Mouse (Mus musculus) limb, embryonic 10.5 days (tissue): ENCODE data around the gene AC124108.1. TPM values are rescaled to one million over a fixed set of nuclear protein-coding genes. Genes with fewer than 3 reads are reported as not detected.

Experiments
- DNase-seq: peaks from one replicate; pipeline ENCODE4 v3.0.0-alpha.2; 2017; ENCODE audit warnings: low spot score
- H3K27ac ChIP-seq: fragments of 300-500 bp; sonication (generic); 2 replicates; pipeline ENCODE4 v1.5.1; 2016; ENCODE audit warnings: mild to moderate bottlenecking
- H3K27me3 ChIP-seq: fragments of 300-500 bp; sonication (generic); 2 replicates; pipeline ENCODE4 v1.6.1; 2016; ENCODE audit warnings: low read depth, mild to moderate bottlenecking; ENCODE audit not compliant: poor library complexity, severe bottlenecking
- H3K36me3 ChIP-seq: fragments of 300-500 bp; sonication (generic); 2 replicates; pipeline ENCODE4 v1.6.1; 2016; ENCODE audit warnings: mild to moderate bottlenecking, moderate library complexity
- H3K4me1 ChIP-seq: fragments of 300-500 bp; sonication (generic); 2 replicates; pipeline ENCODE4 v1.6.1; 2016
- H3K4me3 ChIP-seq: fragments of 300-500 bp; sonication (generic); 2 replicates; pipeline ENCODE4 v1.5.1; 2016; ENCODE audit warnings: mild to moderate bottlenecking, moderate library complexity
- H3K9me3 ChIP-seq: fragments of 300-500 bp; sonication (generic); replicated peaks from 2 replicates; pipeline ENCODE4 v1.6.1; 2016; ENCODE audit warnings: mild to moderate bottlenecking
- WGBS: fragments of 180-500 bp; shearing (Covaris S2); methylation state at CpG from one replicate; pipeline ENCODE4 v1.1.7; 2016; 5-methylcytosine and 5-hydroxymethylcytosine counted together
- polyA plus RNA-seq: library from polyadenylated mRNA; unstranded; fragments of >200 nt; fragmentation: Nextera tagmentation; extraction: Ambion mirVana; gene quantifications from 2 replicates; pipeline ENCODE4 v1.2.1, GENCODE M21; 2016

The AC124108.1 gene
- polyA plus RNA-seq, 1 experiment from 2014 or later = 0.64 TPM

DNA sequence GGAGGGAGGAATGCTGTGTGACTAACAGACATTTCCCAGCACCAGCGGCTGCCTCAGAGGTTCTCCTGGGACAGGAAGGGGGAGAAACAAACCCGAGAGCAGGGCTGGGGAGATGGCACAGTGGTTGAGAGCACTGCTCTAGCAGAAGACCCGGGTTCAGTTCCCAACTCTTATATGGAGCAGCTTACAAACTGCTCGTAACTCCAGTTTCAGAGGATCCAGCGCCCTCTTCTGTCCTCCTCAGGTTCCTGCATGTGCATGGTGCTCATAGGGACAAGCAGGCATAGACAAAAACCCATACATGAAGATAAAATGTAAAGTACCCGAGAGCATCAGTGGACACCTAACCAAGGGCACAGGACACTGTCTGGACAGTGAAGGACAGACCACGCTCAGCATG, 19.7 kb downstream of the AC124108.1 start:
- Histone ChIP-seq H3K27me3 (peaks cover 51% of the 10 kb centered on the region), H3K36me3 (no peaks in the 10 kb centered on the region), H3K9me3 (no peaks in the 10 kb centered on the region), H3K4me1 (peaks cover 53% of the 10 kb centered on the region), H3K4me3 (no peak overlapping the region; the same call in 1 of the 2 replicates), H3K27ac (no peak overlapping the region)
- WGBS = 21% methylated on average over 7 of the region's 7 CpGs
- no peak for DNase-seq

DNA sequence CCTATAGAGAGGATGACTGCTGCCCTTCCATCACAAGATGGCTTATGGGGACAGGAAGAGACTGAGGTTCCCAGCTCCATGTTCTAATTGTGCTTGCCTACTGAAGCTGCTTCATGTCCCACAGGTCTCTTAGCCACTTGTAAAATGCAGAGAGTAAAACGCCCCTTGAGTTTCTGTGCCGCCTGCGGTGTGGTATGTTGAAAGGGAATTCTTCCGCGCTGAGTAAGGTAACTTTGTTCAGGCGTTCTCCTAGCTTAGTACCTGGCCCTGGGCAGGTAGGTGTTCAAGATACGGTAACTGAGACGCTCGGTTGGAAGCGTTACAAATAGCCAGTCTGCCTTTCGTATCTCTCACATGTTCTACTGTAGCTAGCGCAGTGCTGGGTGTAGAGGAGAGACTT, 20.4 kb downstream of the AC124108.1 start:
- peaks cover 52% of the 10 kb centered on the region for H3K4me1 ChIP-seq
- peaks cover 59% of the 10 kb centered on the region for H3K27me3 ChIP-seq
- DNase-seq = no peak
- H3K27ac ChIP-seq = no peak overlapping the region
- H3K36me3 ChIP-seq = no peaks in the 10 kb centered on the region
- H3K9me3 ChIP-seq = no peaks in the 10 kb centered on the region
- peak overlapping the region; percentile 51; the same call in 1 of the 2 replicates for H3K4me3 ChIP-seq
- 41% methylated on average over 12 of the region's 12 CpGs for WGBS

DNA sequence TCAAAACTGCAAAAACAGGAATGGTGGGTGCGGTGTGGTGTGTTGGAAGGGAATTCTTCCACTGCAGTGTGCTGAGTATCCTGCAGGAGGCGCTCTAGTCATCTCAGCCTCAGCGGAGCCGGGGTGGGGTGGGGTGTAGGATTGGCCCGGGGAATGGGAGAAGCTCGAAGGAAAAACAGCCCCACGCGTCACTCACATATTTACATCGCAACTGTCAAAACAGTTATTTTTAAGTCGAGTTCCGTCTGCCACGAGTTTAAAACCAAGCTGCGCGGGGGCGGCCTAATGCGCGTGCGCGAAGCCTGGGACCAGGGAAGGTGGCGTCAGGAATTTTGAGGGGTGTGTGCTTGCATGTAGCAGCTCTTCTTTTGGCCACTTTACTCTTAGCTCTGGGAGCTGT, 21.0 kb downstream of the AC124108.1 start:
- Histone ChIP-seq H3K36me3 (no peaks in the 10 kb centered on the region), H3K4me3 (peak overlapping the region; percentile 51), H3K27ac (0 out of 2 replicates have a peak overlapping the region, but pooled peaks have one; percentile 30), H3K4me1 (peaks cover 52% of the 10 kb centered on the region), H3K9me3 (no peaks in the 10 kb centered on the region), H3K27me3 (peaks cover 59% of the 10 kb centered on the region)
- DNase-seq = peak; percentile 71
- 7% methylated on average over 20 of the region's 20 CpGs for WGBS

DNA sequence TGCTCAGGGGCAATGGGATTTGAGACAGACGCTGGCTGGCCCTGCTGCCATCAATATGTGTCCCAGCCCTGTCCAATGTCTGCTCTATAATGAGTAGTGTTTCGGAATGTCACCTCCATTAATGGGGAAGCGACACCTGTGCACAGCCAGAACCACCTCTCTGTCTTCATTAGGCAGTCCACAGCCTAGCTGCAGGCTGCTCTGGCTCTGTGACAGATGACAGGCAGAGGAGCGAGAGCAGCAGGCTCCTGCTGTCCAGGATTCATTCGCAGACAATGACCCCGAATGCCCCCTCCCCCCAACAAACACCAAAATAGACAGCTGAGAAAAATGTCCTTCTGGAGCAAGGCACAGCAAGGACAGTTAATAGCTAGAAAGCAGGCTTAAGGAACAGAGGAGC, 21.8 kb downstream of the AC124108.1 start:
- peaks cover 51% of the 10 kb centered on the region for H3K27me3 ChIP-seq
- no peak overlapping the region for H3K27ac ChIP-seq
- peaks cover 47% of the 10 kb centered on the region for H3K4me1 ChIP-seq
- H3K36me3 ChIP-seq = no peaks in the 10 kb centered on the region
- no peak for DNase-seq
- H3K9me3 ChIP-seq = no peaks in the 10 kb centered on the region
- 34% methylated on average over 6 of the region's 6 CpGs for WGBS
- no peak overlapping the region for H3K4me3 ChIP-seq

DNA sequence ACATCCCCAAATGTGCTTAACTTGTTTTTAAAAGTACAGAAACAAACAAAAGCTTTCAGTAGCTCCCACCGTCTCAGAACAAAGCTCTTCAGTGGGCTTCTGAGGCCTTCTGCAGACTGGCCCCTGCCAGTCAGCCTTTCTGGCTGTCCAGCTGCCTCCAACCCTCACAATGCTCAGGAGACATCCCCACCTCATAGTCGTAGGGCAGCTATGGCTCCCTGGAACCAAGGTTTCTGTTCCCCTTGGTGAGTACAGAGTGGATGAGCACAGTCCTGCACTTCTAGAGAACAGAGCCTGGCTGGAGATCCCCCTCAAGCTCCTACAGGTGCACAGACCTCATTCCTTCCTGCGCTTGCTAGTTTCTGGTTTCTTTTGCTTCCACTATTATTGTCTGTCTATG, 25.0 kb downstream of the AC124108.1 start:
- Histone ChIP-seq H3K27me3 (peaks cover 50% of the 10 kb centered on the region), H3K9me3 (no peaks in the 10 kb centered on the region), H3K4me1 (peaks cover 17% of the 10 kb centered on the region), H3K4me3 (no peak overlapping the region), H3K27ac (no peak overlapping the region), H3K36me3 (no peaks in the 10 kb centered on the region)
- DNase-seq = no peak
- 60% methylated on average over 3 of the region's 3 CpGs for WGBS

DNA sequence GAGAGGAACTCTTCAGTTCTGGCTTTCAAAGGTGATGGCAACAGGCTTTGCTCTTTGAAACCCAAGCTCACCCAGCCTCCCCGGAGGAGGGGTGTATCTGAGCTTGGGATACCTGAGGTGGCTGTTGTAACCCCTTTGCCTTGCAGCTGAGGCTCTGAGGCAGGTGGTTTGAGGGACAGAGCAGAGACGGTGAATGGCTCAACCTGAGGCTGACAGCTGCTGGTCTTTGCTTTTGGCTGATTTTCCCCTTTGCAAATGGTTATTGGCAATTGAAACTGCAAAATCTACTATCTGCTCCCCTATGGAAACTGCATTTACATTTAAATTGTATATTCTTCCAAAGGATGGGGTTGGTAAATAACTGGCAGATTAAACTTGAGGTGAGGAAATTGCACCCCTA, 30.4 kb downstream of the AC124108.1 start:
- Histone ChIP-seq H3K9me3 (no peaks in the 10 kb centered on the region), H3K27me3 (peaks cover 25% of the 10 kb centered on the region), H3K4me3 (no peak overlapping the region), H3K4me1 (no peaks in the 10 kb centered on the region), H3K36me3 (no peaks in the 10 kb centered on the region), H3K27ac (no peak overlapping the region)
- 42% methylated on average over 2 of the region's 2 CpGs for WGBS
- DNase-seq = no peak

DNA sequence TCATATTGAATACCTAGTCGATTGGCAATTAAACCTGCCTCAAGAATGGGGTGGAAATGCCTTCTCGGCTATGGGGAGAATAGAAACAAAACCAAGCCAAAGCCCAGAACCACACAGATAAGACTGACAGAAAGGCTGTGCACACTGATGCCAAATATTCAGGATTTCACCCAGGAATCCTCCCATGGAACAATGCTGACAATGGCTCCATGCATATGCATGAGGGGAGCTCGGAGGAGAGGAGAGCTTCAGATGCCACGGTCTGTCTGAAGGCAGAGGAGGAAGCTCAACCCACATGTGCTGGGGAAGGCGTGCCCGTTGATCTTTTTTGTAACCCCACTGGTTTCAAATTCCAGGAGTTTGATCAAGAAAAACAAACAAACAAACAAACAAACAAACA, 30.9 kb downstream of the AC124108.1 start:
- Histone ChIP-seq H3K36me3 (no peaks in the 10 kb centered on the region), H3K4me3 (no peak overlapping the region), H3K27ac (no peak overlapping the region), H3K4me1 (no peaks in the 10 kb centered on the region), H3K9me3 (no peaks in the 10 kb centered on the region), H3K27me3 (peaks cover 24% of the 10 kb centered on the region)
- whole genome bisulfite sequencing = 51% methylated on average over 6 of the region's 6 CpGs
- no peak for DNase-seq

DNA sequence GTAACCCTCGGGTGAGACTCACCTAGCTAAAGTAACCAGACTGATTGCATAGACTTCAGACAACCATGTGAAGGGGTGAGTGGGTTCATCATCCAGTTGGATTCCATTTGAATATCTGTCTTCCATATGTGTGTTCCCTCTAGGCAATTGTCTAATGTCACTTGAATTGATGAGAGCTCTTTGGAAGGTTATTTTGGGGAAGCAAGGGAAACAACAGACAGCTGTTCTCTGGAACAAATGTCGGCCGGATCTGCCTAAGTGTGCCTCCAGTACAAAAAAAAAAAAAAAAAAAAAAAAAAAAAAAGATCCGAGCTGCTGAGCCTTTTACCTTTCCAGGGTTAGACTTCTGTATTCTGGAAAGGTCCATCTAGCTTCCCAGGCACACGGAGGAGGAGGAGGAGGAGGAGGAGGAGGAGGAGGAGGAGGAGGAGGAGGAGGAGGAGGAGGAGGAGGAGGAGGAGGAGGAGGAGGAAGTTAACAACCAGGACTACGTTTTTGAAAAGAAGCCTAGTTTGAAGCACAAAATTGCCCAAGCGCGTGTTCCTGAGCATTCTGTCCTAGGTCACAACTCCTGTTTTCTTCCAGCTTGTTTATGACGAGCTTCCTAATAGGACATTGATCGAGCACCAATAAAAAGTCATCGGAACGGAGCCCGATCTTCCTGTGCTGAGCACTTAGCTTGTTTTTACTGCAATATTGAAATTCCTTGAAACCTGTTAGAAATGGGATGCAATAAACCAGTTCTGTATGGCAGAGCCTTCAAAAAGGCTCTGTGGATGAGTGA, 35.2 kb downstream of the AC124108.1 start:
- Histone ChIP-seq H3K27ac (no peak overlapping the region), H3K27me3 (peaks cover 12% of the 10 kb centered on the region; the same call in 1 of the 2 replicates), H3K4me3 (no peak overlapping the region), H3K4me1 (0 out of 2 replicates have a peak, but pooled peaks cover under 1% of the 10 kb centered on the region), H3K9me3 (no peaks in the 10 kb centered on the region), H3K36me3 (no peaks in the 10 kb centered on the region)
- DNase-seq = no peak
- WGBS = 85% methylated on average over 12 of the region's 13 CpGs

DNA sequence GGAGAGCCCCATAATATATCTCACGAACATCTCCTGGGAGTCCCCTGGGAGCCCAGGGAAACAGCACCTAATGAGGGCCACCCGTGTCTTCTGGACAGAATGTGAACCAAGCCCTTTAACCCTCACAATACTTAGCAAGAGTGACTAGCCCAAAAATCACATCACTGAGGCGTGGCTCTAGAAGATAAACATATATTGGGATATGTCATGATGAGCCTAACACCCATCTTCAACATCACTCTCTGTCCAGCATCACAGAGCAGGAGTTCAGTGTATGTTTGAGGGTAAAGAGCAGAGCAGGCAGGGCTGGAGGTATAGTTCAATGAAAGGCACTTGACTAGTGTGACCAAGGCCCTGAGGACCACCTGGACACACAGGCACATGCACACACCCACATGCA, 38.4 kb downstream of the AC124108.1 start, which contains the start of gene Gm10188:
Gene Gm10188 (minus strand): TSS at position 101 of the 400 bp plus-strand sequence.
- Histone ChIP-seq H3K4me3 (no peak within 1 kb of the TSS), H3K36me3 (no peaks in the 10 kb centered on the region)
- 90% methylated on average over 3 of the region's 3 CpGs for WGBS

DNA sequence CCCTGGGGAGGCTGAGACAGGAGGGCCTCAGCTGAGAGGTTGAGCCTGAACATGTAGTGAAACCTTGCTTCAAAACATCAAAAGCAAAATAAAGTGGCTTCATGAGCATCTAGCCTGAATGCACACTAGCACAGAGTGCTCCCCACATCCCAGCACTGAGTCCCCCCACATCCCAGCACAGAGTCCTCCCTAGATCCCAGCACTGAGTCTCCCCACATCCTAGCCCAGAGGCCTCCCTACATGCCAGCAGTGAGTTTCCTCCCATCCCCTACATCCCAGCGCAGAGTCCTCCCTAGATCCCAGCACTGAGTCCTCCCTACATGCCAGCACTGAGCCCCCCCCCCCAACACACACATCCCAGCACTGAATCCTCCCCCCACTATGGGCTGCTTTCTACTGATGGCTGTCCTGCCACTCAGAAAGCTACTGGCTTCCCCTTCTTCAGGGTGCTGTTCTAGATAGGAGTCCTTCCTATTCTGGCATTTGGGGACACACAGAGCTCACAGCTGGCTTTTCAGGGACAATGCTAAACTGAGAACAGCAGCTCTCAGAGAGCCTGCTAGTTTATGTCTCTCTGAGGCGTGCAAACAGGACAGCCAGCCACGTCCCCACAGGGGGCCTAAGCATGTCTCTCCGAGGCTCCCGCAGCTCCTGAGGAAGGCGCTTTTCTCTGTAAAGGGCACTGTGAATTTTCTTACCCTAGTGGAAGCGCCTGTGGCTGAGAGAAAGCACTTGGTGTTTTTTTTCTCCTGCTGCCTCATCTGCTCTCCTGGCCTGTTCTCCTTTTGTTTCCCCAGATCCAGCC, 40.4 kb downstream of the AC124108.1 start:
- Histone ChIP-seq H3K4me1 (peaks cover 9% of the 10 kb centered on the region; the same call in 1 of the 2 replicates), H3K36me3 (no peaks in the 10 kb centered on the region), H3K27ac (0 out of 2 replicates have a peak overlapping the region, but pooled peaks have one; percentile 36), H3K4me3 (no peak overlapping the region), H3K27me3 (peaks cover 16% of the 10 kb centered on the region; the same call in 1 of the 2 replicates), H3K9me3 (no peaks in the 10 kb centered on the region)
- 37% methylated on average over 7 of the region's 7 CpGs for WGBS
- DNase-seq = no peak

More for the DNA sequence above, 38.4 kb downstream of the AC124108.1 start, which contains the start of gene Gm10188:
- peaks cover 9% of the 10 kb centered on the region; the same call in 1 of the 2 replicates for H3K27me3 ChIP-seq
- no peak for DNase-seq
- H3K27ac ChIP-seq = no peak within 1 kb of the TSS
- H3K4me1 ChIP-seq = peaks cover 6% of the 10 kb centered on the region; the same call in 1 of the 2 replicates
- no peaks in the 10 kb centered on the region for H3K9me3 ChIP-seq

DNA sequence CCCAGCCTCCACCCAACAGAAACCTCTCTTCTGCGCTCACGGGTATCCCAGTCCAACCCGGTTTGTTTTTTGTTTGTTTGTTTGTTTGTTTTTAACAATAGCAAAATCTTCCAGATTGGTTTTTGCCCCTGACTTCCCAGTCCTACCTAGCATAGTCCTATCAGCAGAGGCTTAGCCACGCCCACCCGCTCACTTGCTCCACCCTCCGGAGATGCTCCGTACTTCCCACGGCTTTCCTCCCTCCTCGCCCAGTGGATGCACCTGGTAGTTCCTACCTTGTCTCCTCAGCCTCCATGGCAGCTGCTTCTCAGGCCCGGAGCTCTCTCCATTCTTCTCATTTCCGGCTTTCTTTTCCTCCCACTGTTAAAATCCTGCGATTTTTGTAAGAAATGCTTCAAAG, 42.3 kb downstream of the AC124108.1 start:
- H3K9me3 ChIP-seq = no peaks in the 10 kb centered on the region
- H3K4me1 ChIP-seq = peaks cover 9% of the 10 kb centered on the region; the same call in 1 of the 2 replicates
- H3K4me3 ChIP-seq = no peak overlapping the region
- no peaks in the 10 kb centered on the region for H3K36me3 ChIP-seq
- WGBS = 25% methylated on average over 12 of the region's 12 CpGs
- DNase-seq = peak; percentile 49
- H3K27ac ChIP-seq = no peak overlapping the region
- peaks cover 16% of the 10 kb centered on the region; the same call in 1 of the 2 replicates for H3K27me3 ChIP-seq

DNA sequence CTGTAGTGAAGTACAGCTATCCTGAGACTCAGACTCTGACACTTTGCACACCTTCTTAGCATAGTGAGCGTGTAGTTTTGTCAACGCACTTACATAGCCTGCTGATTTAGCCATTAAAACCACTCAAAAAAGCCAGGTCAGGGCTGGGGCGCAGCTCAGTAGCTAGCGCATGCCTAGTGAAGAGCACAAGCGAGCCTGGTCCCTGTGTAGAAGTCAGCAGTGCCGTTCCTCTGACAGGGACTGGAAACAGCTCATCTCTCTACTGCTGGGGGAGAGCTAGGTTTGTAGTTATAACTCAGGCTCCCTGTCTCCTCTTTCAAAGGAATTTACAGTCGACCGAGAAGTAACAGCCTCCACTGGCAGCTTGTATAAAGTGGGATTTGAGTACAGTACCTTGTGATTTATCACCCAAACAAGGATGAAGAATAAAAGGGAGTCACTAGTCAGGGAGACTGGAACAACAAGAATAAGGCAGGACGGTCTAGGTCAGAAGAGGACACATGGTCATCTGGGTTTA, 43.6 kb downstream of the AC124108.1 start:
- no peak for DNase-seq
- 53% methylated on average over 9 of the region's 9 CpGs for WGBS
- no peaks in the 10 kb centered on the region for H3K36me3 ChIP-seq
- H3K9me3 ChIP-seq = no peaks in the 10 kb centered on the region
- no peak overlapping the region for H3K27ac ChIP-seq
- peaks cover 16% of the 10 kb centered on the region; the same call in 1 of the 2 replicates for H3K27me3 ChIP-seq
- H3K4me1 ChIP-seq = peaks cover 9% of the 10 kb centered on the region; the same call in 1 of the 2 replicates
- H3K4me3 ChIP-seq = no peak overlapping the region
